Mouse (Mus musculus) kidney, adult 2 months (tissue): ENCODE results near the gene Cadm3.

Experiments used
- CTCF ChIP-seq: fragments of 200-500 bp; conservative IDR thresholded peaks from 2 replicates; pipeline ENCODE4 v1.5.1; 2011; ENCODE audit warnings: low read depth, mild to moderate bottlenecking, control low read depth, low read length, moderate library complexity, mixed read lengths; ENCODE audit not compliant: insufficient read depth, insufficient read length
- POLR2A ChIP-seq: fragments of 200-500 bp; IDR thresholded peaks from one replicate; pipeline ENCODE4 v1.6.1; 2011; ENCODE audit warnings: low read depth, low read length, control low read depth

DNA sequence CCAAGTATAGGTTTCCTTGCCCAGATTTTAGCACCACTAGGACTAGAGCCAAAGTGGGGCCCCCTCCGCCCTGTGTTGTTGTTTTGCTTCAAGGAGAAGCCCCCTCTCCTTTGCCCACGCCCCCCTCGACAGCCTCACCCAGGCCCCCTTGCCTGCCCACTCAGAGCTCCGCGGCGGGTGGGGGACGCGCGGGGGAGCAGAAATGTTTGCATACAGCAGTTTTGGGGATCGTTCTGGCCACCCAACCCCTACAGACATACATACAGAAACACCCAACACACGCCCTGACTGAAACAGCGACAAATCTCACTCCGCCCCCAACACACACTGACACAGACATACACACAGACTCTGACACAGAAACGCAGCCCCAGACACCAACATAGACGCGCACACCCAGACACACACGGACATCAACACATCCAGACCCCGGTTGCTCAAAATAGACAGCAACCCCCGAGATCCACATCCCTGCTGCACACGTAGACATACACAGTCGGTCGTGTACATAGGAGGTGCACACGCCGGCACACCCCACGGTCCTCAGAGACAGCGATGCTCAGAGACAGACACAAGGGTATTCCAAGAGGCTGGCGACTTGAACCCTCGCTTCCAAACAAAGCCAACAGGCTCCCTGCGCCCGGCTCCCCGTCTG, 667 bp downstream of the Cadm3 start:
- no peak for TF ChIP-seq CTCF
- TF ChIP-seq POLR2A, result no peak
